Mouse (Mus musculus): ENCODE results near the gene Il2rb.

Il2rb gene

GRCm38 (mm10) chr15:78494968-78495406 lies at the start of gene Il2rb:
TSS of gene Il2rb (minus strand) at chr15:78495271.
- no peak for DNase-seq (ENCODE audit: low read depth, low spot score)

GRCm38 (mm10) chr15:78544561-78545001 lies 49.5 kb upstream of the Il2rb start, which contains the start of gene Sstr3:
TSS of gene Sstr3 (minus strand) at chr15:78544685.
- no peak for DNase-seq (ENCODE audit: low read depth, low spot score)

- DNase-seq (ENCODE audit: low read depth, low spot score) = no peak
Measured at GRCm38 (mm10) chr15:78544041-78544440, 49.0 kb upstream of the Il2rb start.

- no peak for DNase-seq (ENCODE audit: low read depth, low spot score)
Measured at GRCm38 (mm10) chr15:78542767-78543303, 47.8 kb upstream of the Il2rb start.

DNA sequence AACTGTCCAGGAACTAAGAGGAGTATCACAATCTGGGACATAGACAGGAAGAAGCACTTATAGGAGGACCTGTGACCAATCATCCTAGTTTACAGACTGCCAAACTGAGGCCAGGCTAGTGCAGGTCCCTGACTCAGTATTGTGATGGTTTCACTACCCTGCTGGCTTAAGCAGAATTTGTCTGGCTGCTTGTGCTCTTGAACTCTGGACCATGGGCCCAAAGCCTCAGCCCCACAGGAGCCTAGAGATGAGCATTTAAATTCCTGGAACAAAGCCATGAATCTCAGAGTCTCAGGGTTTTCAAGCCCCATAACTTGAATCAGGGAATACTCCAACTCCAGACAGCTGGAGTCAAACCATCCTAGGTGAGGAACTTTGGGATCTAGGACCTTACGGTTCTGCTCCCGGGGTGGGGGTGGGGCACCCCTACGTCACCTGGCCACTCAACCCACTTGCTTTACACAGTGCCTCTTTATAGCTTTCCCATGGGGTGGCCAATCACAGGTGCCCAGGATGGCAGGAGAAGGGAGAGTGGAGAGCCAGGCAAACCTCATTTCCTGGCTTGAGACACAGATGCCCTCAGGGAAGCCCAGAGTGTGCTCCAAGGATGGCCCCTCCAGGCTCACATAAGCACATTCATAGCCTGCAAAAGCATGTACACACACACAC lies 47.2 kb upstream of the Il2rb start:
- no peak for DNase-seq (ENCODE audit: low read depth, low spot score)

DNA sequence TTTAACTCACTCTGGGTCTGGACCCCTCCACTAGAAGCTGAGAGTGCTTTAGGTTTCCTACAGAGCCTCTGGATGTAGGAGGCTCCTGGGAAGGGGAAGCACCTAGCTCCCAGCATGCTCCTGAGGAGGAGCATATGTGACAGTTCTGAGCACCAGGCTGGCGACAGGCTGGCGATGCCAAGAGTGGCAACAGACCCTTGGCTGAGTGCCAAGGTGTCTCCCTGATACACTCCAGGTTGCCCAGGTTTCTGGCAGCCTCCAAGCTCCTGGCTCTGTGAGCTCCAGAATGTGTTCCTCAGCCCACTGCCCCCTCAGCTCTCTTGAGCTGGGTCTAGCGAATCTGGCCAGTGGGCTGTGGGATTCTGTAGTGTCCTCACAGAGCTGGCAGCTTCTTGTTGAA lies 46.5 kb upstream of the Il2rb start:
- no peak for DNase-seq (ENCODE audit: low read depth, low spot score)

GRCm38 (mm10) chr15:78541036-78541435 lies 46.0 kb upstream of the Il2rb start:
- DNase-seq (ENCODE audit: low read depth, low spot score) = no peak

DNA sequence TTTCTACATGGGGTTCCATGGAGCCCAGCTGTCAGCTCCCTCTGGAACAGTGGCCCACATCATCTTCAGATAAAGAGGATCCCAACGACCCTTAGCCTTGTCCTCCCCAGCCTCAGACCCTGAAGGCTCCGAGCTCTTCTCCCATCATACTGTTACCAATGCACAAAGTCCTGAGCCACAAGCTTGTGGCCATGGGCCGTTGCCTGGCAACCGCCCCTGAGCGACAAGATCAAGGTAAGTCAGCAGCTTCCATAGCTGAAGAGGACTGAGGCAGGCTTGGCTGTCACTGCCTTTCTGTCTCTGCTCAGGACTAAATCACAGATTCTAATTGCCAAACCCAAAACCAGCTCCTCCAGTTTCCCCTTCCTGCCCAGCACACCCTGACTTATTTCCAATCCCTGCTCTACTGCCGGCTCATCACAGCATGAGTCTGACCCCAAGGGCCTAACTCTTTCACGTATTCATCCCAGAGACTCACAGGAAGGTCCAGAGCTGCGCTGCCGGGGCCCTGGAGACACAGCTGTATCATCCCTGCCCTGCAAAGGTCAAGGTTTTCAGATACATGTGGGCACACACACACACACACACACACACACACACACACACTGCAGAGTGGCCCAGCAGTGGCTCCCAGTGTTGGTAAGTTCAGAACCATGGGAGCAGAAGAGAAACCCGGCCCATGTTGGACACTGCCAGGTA lies 40.8 kb upstream of the Il2rb start:
- DNase-seq (ENCODE audit: low read depth, low spot score) = no peak

DNA sequence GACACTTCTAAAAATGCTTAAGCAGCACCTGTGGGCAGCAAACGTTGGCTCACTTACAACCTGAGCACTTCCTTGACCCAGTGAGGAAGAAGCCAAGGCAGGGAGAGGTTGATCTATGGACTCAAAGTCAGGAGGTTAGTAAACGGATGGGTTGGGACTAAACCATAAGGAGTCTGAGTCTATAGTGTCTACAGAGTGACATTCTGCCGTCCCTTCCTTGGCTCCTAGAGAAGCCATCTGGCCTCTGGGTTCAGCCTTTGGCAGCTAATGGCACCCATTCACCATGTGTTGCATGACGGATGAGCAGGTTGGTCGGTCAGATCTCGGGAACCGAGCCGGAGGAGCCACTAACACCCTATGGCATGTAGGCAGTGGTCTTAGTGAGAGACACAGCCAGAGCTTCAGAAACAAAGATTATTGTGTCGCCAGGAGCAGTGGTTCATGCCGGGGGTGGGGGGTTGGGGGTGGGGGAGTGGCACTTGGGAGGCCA lies 38.3 kb upstream of the Il2rb start:
- DNase-seq (ENCODE audit: low read depth, low spot score) = no peak

GRCm38 (mm10) chr15:78532566-78533345 lies 37.7 kb upstream of the Il2rb start:
- DNase-seq (ENCODE audit: low read depth, low spot score) = no peak

- DNase-seq (ENCODE audit: low read depth, low spot score) = peak; percentile 98
Measured at GRCm38 (mm10) chr15:78531901-78532469, 36.9 kb upstream of the Il2rb start.

GRCm38 (mm10) chr15:78531451-78531720 lies 36.3 kb upstream of the Il2rb start:
- DNase-seq (ENCODE audit: low read depth, low spot score) = no peak

GRCm38 (mm10) chr15:78530671-78531450 lies 35.8 kb upstream of the Il2rb start, which contains the start of gene C1qtnf6:
TSS of gene C1qtnf6 (minus strand) at chr15:78531416.
- DNase-seq (ENCODE audit: low read depth, low spot score) = no peak

GRCm38 (mm10) chr15:78530141-78530540 lies 35.1 kb upstream of the Il2rb start:
- no peak for DNase-seq (ENCODE audit: low read depth, low spot score)

DNA sequence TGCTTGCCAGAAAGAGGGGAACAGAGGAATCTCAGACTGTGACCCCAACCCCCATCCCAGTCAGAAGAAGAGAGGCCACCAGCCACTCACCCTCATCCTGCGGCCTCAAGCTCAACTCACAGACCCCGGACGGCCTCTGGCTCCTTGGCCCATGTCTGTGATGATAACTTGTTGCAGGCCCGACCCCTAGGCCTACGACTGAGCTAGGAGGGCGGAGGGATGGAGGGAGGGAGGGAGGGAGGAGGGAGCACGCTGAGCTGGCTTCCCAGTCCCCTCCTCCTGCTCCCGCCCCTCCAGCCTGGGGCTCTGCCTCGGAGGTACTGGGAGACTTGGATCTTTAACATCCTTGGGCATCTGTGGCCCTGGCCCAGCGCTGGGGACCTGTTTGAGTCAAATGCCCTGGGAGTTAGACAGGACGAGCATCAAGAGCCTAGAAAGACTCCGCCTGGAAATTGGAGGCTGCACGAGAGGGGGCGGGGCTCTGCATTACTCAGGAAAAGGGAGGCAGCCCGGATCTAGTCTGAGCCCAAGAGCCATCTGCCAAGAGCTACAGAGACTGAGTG lies 34.4 kb upstream of the Il2rb start:
- peak; percentile 45 for DNase-seq (ENCODE audit: low read depth, low spot score)

GRCm38 (mm10) chr15:78528726-78529411 lies 33.8 kb upstream of the Il2rb start:
- DNase-seq (ENCODE audit: low read depth, low spot score) = no peak

DNA sequence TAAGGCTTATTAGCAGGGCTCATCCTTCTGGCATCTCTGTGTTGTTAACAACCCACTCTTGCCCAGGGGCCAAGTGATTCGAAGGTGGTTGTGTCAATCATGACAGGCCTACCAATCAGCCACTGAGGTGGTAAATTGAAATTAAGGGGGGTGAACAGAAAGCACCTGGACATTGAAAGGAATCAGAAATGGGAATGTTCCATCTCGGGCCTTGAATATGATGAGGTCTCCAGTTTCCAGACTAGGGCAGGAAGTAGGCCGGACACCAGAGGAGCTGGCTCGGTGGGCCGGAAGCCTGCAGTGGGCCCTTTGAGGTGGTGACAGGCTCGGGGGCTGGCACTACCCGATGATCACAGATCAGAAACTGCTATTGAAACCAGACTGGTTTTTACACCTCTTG lies 32.9 kb upstream of the Il2rb start:
- DNase-seq (ENCODE audit: low read depth, low spot score) = no peak

DNA sequence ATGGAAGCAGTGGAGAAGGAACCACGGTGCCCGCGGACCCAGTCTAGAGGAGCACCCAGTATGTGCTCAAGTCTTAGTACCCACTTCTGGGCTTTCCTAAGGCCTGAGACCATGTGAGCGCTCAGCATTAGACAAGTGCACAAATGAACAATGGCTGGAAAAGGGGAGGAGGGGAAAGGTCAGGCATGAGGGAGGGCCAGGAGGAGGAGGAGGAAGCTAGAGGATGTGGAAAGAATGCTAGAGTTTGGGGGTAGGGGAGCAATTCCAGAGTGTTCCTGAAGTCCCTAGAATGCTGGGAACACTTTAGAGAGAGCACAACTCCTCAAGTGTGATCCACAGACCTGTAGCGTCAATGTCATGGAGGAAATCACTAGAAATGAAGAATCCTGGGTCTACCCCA lies 29.1 kb upstream of the Il2rb start:
- DNase-seq (ENCODE audit: low read depth, low spot score) = no peak

GRCm38 (mm10) chr15:78521892-78522291 lies 26.8 kb upstream of the Il2rb start:
- DNase-seq (ENCODE audit: low read depth, low spot score) = no peak

DNA sequence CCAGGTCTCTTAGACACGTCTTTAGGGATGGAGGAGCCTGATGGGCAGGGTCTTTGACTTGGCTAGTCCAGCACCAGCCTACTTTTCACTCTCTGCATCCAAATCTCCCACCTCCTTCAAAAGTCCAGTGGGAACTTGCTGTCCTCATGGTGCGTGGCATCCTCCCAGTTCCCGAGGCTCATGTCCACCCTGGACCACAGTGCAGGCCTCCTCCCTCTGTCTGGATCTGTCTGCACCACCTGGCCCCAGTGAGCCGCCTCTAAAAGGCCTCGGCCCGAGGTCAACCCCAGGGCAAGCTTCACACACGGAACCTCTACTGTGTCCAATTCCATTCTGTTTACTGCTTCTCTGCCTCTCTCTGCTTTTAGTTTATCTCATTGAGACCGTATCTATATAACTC lies 26.3 kb upstream of the Il2rb start:
- no peak for DNase-seq (ENCODE audit: low read depth, low spot score)
